Mouse (Mus musculus) intestine, embryonic 15.5 days (tissue): ENCODE measurements around the gene Gpc5. TPM values are rescaled to one million over a fixed set of nuclear protein-coding genes. Genes with fewer than 3 reads are reported as not detected.

ENCODE experiments used
- ATAC-seq: fragments of 200-750 bp; cut with Nextera tagmentation; 2 replicates; pipeline ENCODE4 v1.8.0; 2017; ENCODE audit warnings: moderate TSS enrichment, moderate library complexity
- H3K27ac ChIP-seq: fragments of 300-500 bp; sonication (generic); 2 replicates; pipeline ENCODE4 v1.5.1; 2015; ENCODE audit warnings: mild to moderate bottlenecking, inconsistent platforms
- H3K27me3 ChIP-seq: fragments of 300-500 bp; sonication (generic); replicated peaks from 2 replicates; pipeline ENCODE4 v1.6.1; 2015; ENCODE audit warnings: inconsistent platforms
- H3K36me3 ChIP-seq: fragments of 300-500 bp; sonication (generic); 2 replicates; pipeline ENCODE4 v1.6.1; 2015; ENCODE audit warnings: inconsistent platforms
- H3K4me1 ChIP-seq: fragments of 300-500 bp; sonication (generic); replicated peaks from 2 replicates; pipeline ENCODE4 v1.6.1; 2015; ENCODE audit warnings: inconsistent platforms
- H3K4me2 ChIP-seq: fragments of 300-500 bp; sonication (generic); replicated peaks from 2 replicates; pipeline ENCODE4 v1.6.1; 2015; ENCODE audit warnings: mild to moderate bottlenecking, inconsistent platforms
- H3K4me3 ChIP-seq: fragments of 300-500 bp; sonication (generic); replicated peaks from 2 replicates; pipeline ENCODE4 v1.5.1; 2015; ENCODE audit warnings: inconsistent platforms
- H3K9ac ChIP-seq: fragments of 300-500 bp; sonication (generic); 2 replicates; pipeline ENCODE4 v1.6.1; 2015; ENCODE audit warnings: inconsistent platforms
- H3K9me3 ChIP-seq: fragments of 300-500 bp; sonication (generic); 2 replicates; pipeline ENCODE4 v1.6.1; 2016; ENCODE audit warnings: inconsistent platforms
- WGBS: fragments of 180-500 bp; shearing (Covaris S2); methylation state at CpG from one replicate; pipeline ENCODE4 v1.1.7; 2015; 5-methylcytosine and 5-hydroxymethylcytosine counted together
- polyA plus RNA-seq: library from polyadenylated mRNA; unstranded; fragments of >200 nt; fragmentation: Nextera tagmentation; extraction: Ambion mirVana; gene quantifications from 2 replicates; pipeline ENCODE4 v1.2.1, GENCODE M21; 2015

The Gpc5 gene
- polyA plus RNA-seq, 1 experiment from 2014 or later = 0.15 TPM

DNA sequence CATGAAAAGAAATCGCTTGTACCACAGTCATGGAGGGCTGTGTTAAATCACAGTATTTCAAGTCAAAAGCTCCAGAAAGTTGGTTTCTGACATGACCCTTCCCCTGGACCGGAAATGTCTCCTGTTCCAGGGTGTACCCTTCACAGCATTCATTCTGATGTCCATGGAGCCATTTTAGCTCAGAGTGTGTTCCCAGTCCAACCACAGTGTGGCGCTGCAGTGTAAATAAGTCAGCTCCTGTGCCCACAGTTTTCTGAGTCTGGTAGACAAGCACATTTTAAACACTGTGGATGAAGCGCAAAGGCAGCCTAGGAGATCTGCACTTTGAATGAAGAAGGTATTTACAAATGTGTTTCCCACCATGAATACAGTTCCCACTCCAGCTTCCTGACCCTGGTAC, 383.2 kb downstream of the Gpc5 start:
- H3K9me3 ChIP-seq = no peaks in the 10 kb centered on the region
- no peak overlapping the region for H3K4me3 ChIP-seq
- ATAC-seq = no peak
- no peaks in the 10 kb centered on the region for H3K36me3 ChIP-seq
- H3K27me3 ChIP-seq = no peaks in the 10 kb centered on the region
- no peak overlapping the region for H3K27ac ChIP-seq
- 48% methylated on average over 4 of the region's 4 CpGs for WGBS
- H3K4me2 ChIP-seq = no peak overlapping the region
- H3K4me1 ChIP-seq = no peaks in the 10 kb centered on the region
- no peak overlapping the region for H3K9ac ChIP-seq

DNA sequence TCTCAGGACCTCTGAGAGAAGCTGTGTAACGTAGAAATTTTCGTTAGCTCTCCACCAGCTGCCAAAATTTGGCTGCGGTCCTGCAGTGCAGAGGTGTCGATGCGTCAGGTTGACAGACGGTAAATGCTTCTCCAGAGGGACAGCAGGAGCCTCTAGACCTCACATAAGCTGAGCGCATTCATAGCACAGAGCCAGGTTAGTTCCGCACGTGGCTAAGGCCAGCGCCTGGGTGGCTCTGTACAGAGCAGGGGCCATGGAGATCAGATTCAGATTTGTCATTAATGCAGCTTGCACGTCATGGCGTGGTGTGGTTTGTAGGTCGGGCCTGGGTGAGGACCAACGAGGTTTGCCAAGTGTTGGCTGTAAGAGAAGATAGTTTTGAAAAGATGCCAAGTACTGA, 385.3 kb downstream of the Gpc5 start:
- no peak overlapping the region for H3K4me2 ChIP-seq
- no peaks in the 10 kb centered on the region for H3K36me3 ChIP-seq
- no peak for ATAC-seq
- no peak overlapping the region for H3K27ac ChIP-seq
- H3K4me3 ChIP-seq = no peak overlapping the region
- no peaks in the 10 kb centered on the region for H3K4me1 ChIP-seq
- no peak overlapping the region for H3K9ac ChIP-seq
- no peaks in the 10 kb centered on the region for H3K9me3 ChIP-seq
- 59% methylated on average over 14 of the region's 14 CpGs for WGBS
- H3K27me3 ChIP-seq = no peaks in the 10 kb centered on the region

DNA sequence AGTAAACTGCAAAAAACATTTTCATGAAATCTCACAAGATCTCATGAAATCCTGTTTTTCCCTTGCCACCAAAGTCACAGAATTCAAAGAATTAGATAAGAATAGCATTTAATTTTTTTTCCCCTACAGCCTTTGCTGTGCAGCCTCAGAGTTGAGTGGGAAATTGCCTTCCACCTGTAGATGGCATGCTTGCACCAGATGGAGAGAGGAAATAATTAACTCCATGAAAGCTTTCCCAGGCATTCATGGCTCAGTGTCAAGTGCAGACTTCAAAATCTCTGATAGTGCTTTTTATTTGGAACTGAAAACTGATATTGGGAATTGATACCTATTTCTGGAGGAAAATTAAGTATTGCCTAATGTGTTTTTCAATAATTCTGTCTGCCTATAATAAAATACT, 393.1 kb downstream of the Gpc5 start:
- no peak for ATAC-seq
- Histone ChIP-seq H3K4me3 (no peak overlapping the region), H3K27ac (no peak overlapping the region), H3K27me3 (no peaks in the 10 kb centered on the region), H3K4me1 (no peaks in the 10 kb centered on the region), H3K4me2 (no peak overlapping the region), H3K9me3 (no peaks in the 10 kb centered on the region), H3K36me3 (no peaks in the 10 kb centered on the region), H3K9ac (no peak overlapping the region)

DNA sequence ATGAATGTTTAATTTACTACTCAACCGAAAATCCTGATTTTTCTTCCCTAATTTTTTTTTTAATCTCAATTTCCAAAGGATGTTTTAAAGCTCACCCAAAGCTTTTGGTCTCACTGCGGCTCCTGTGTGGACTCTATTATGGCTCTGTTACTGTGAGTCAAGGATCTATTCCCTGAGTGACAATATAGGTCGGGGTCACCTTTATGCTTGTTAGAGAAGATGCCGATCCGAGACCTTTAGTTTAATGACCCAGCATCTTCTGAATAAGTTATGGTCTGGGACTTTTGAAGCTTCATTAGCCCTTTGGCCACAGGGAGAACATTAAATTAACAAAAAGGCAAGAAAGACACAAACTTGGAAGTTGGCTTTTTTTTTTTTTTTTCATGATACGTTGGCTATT, 408.8 kb downstream of the Gpc5 start:
- Histone ChIP-seq H3K36me3 (no peaks in the 10 kb centered on the region), H3K9me3 (no peaks in the 10 kb centered on the region), H3K9ac (no peak overlapping the region), H3K27ac (no peak overlapping the region), H3K4me2 (no peak overlapping the region), H3K27me3 (no peaks in the 10 kb centered on the region), H3K4me3 (no peak overlapping the region), H3K4me1 (no peaks in the 10 kb centered on the region)
- WGBS = 84% methylated on average over 6 of the region's 6 CpGs
- no peak for ATAC-seq

- Histone ChIP-seq H3K27ac (no peak overlapping the region), H3K4me2 (no peak overlapping the region), H3K4me1 (no peaks in the 10 kb centered on the region), H3K36me3 (no peaks in the 10 kb centered on the region), H3K9me3 (no peaks in the 10 kb centered on the region), H3K4me3 (no peak overlapping the region), H3K9ac (no peak overlapping the region), H3K27me3 (no peaks in the 10 kb centered on the region)
- 71% methylated on average over 4 of the region's 4 CpGs for WGBS
- ATAC-seq = no peak
These were observed 454.7 kb downstream of the Gpc5 start for GRCm38 (mm10) chr14:115546516-115547282.

- Histone ChIP-seq H3K4me3 (no peak overlapping the region), H3K27ac (no peak overlapping the region), H3K36me3 (no peaks in the 10 kb centered on the region), H3K27me3 (no peaks in the 10 kb centered on the region), H3K4me2 (no peak overlapping the region), H3K9me3 (no peaks in the 10 kb centered on the region), H3K9ac (no peak overlapping the region), H3K4me1 (no peaks in the 10 kb centered on the region)
- 70% methylated on average over 4 of the region's 4 CpGs for WGBS
- no peak for ATAC-seq
These were observed 460.0 kb downstream of the Gpc5 start for GRCm38 (mm10) chr14:115551996-115552395.

- no peak for ATAC-seq
- Histone ChIP-seq H3K27me3 (no peaks in the 10 kb centered on the region), H3K9me3 (no peaks in the 10 kb centered on the region), H3K4me2 (no peak overlapping the region), H3K36me3 (no peaks in the 10 kb centered on the region), H3K9ac (no peak overlapping the region), H3K4me3 (no peak overlapping the region), H3K4me1 (no peaks in the 10 kb centered on the region), H3K27ac (no peak overlapping the region)
- 63% methylated on average over 3 of the region's 3 CpGs for WGBS
These were observed 488.6 kb downstream of the Gpc5 start for GRCm38 (mm10) chr14:115580466-115581255.

DNA sequence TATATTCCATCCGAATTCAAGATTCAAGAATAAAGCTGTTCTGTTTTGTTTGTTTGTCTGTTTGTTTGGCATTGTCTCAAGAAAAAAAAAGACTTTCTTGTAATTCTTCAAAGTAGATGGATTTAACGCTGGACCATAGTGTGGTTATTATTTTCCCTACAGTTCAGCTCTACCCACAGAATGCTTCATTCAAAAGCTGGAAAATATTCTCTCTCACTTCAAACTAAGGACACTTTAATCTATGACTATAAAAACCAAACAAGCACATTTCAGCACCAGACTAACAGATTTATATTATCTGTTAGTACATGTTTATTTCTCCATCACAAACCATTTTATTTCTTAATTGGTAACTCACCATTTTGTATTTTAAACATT, 489.2 kb downstream of the Gpc5 start:
- H3K9ac ChIP-seq = no peak overlapping the region
- H3K36me3 ChIP-seq = no peaks in the 10 kb centered on the region
- H3K4me3 ChIP-seq = no peak overlapping the region
- 80% methylated on average over 2 of the region's 2 CpGs for WGBS
- H3K4me1 ChIP-seq = no peaks in the 10 kb centered on the region
- H3K27ac ChIP-seq = no peak overlapping the region
- no peaks in the 10 kb centered on the region for H3K9me3 ChIP-seq
- H3K4me2 ChIP-seq = no peak overlapping the region
- ATAC-seq = no peak
- no peaks in the 10 kb centered on the region for H3K27me3 ChIP-seq

DNA sequence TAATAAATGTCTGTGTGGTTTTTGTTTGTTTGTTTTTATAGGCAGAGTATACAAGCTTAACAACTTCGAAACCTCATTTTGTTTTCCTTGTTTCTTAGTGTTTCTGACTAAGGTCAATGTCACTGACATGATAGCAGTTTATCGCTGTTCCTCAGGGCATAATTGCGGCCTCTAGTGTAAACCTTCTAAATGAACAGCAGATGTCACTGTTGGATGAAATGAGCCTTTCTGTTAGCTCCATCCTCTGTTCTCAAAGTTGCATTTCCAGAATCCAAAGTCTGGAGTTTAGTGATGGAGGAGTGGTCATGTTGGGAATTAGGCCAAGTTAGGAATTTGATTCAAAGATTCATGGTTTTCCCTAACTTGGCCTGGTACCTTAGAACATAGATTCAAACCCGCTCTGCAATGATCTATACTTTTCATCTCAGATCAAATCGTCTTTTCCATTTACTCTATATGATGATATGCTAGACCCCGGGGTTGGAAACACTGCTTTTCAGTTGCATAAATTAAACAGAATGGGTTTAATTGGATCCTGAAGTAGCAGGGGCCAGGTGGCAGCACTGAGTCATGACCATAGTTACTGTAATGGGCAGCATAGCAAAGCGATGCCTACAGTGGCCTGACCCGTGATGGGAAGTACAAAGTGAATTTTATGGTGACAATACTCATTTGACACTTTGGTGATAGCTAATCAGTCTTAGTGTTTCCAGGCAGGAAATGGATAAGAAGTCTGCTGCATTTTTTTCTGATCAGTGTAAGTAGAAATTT, 508.4 kb downstream of the Gpc5 start:
- Histone ChIP-seq H3K4me1 (no peaks in the 10 kb centered on the region), H3K9ac (no peak overlapping the region), H3K27ac (no peak overlapping the region), H3K36me3 (no peaks in the 10 kb centered on the region), H3K4me3 (no peak overlapping the region), H3K9me3 (no peaks in the 10 kb centered on the region), H3K4me2 (no peak overlapping the region), H3K27me3 (no peaks in the 10 kb centered on the region)
- 65% methylated on average over 8 of the region's 8 CpGs for WGBS
- no peak for ATAC-seq

GRCm38 (mm10) chr14:115614154-115614553, 522.1 kb downstream of the Gpc5 start:
- 65% methylated on average over 4 of the region's 4 CpGs for WGBS
- H3K27me3 ChIP-seq = no peaks in the 10 kb centered on the region
- no peak overlapping the region for H3K4me2 ChIP-seq
- H3K4me1 ChIP-seq = no peaks in the 10 kb centered on the region
- no peaks in the 10 kb centered on the region for H3K36me3 ChIP-seq
- H3K9me3 ChIP-seq = no peaks in the 10 kb centered on the region
- no peak overlapping the region for H3K4me3 ChIP-seq
- H3K9ac ChIP-seq = no peak overlapping the region
- ATAC-seq = no peak
- no peak overlapping the region for H3K27ac ChIP-seq

DNA sequence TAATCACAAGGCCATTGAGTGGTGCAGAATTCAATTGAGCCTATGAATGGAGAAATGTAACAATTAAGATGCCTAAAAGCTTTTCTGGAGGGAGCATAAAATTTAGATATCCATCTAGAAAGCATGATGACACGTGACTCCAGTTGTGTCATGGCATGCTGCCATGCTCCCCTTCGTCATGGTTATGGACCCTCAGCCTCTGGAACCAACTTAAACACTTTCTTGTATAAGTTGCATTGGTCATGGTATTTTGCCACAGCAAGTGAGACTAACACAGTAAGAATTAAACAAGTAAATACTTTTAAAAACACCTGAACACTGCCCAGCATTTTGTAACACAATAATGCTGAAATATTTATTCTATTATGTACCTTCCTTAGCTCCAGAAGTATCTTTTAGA, 524.3 kb downstream of the Gpc5 start:
- Histone ChIP-seq H3K36me3 (no peaks in the 10 kb centered on the region), H3K9me3 (no peaks in the 10 kb centered on the region), H3K4me1 (no peaks in the 10 kb centered on the region), H3K27me3 (no peaks in the 10 kb centered on the region), H3K4me3 (no peak overlapping the region), H3K4me2 (no peak overlapping the region), H3K9ac (no peak overlapping the region), H3K27ac (no peak overlapping the region)
- no peak for ATAC-seq
- WGBS = 68% methylated on average over 2 of the region's 2 CpGs

DNA sequence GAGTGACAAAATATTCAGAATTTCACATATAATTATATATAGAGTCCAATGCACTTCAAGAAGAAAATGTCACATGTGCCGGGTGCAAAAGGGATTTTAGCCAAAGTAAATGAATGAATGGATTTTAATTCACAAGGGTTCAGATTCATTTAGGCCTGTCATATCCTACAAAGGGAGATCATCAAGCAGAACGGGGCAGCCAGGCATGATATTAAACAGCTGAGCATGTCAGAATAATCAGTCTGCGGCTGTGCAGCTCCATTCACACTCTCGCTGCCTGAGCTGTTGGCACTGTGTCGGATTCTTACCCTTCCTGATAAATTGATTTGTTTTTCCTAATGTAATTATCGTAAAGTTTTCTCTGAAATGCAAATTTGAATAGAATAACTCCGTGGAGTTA, 524.8 kb downstream of the Gpc5 start:
- H3K27ac ChIP-seq = no peak overlapping the region
- no peak for ATAC-seq
- no peaks in the 10 kb centered on the region for H3K27me3 ChIP-seq
- H3K9me3 ChIP-seq = no peaks in the 10 kb centered on the region
- no peak overlapping the region for H3K4me3 ChIP-seq
- H3K4me2 ChIP-seq = no peak overlapping the region
- 59% methylated on average over 7 of the region's 7 CpGs for WGBS
- H3K9ac ChIP-seq = no peak overlapping the region
- H3K4me1 ChIP-seq = no peaks in the 10 kb centered on the region
- H3K36me3 ChIP-seq = no peaks in the 10 kb centered on the region
